Mouse (Mus musculus) layer of hippocampus, adult 2 months (tissue): ENCODE results near the gene Aifm1. TPM values are rescaled to one million over a fixed set of nuclear protein-coding genes. Genes with fewer than 3 reads are reported as not detected.

Experiments
- DNase-seq, 2 experiments: peaks; one replicate each; pipeline ENCODE4 v3.0.0; 2022; ENCODE audit warnings: low spot score in 2 of 2
- H3K27ac ChIP-seq: fragments of 200-600 bp; 2 replicates; pipeline ENCODE4 v1.8.1; 2022
- H3K4me3 ChIP-seq: fragments of 200-600 bp; 2 replicates; pipeline ENCODE4 v1.8.1; 2022; ENCODE audit warnings: mild to moderate bottlenecking
- CTCF ChIP-seq: fragments of 200-600 bp; conservative IDR thresholded peaks from 2 replicates; pipeline ENCODE4 v1.8.1; 2022; ENCODE audit warnings: antibody characterized with exemption, mild to moderate bottlenecking, moderate library complexity
- long read RNA-seq, 2 experiments: library from polyadenylated mRNA; stranded (forward); transcript quantifications; one replicate each; pipeline ENCODE4 v2.0.0; 2021; ENCODE audit warnings: borderline mapping rate in 2 of 2
- total RNA-seq, 2 experiments: library from RNA; stranded (reverse); gene quantifications; 2 replicates each; pipeline ENCODE4 v1.2.3; 2021

The Aifm1 gene
- 10 to 100 TPM; 27.8 to 29.0 TPM for total RNA-seq
- long read RNA-seq, experiment 1, transcript Aifm1-202 (16 exons, 2,221 nt) = major isoform, 12 of 30 reads
- long read RNA-seq, experiment 1, transcript Aifm1-201 (16 exons, 2,237 nt) = major isoform, 12 of 30 reads
- long read RNA-seq, experiment 1, partial matches to known transcripts = 3 of 30 reads
- long read RNA-seq, experiment 1, other reads (novel, unspliced or antisense) = 3 of 30 reads
- long read RNA-seq, experiment 2, transcript Aifm1-202 (16 exons, 2,221 nt) = major isoform, 16 of 32 reads
- long read RNA-seq, experiment 2, transcript Aifm1-201 (16 exons, 2,237 nt) = minor isoform, 10 of 32 reads
- long read RNA-seq, experiment 2, partial matches to known transcripts = 1 of 32 reads
- long read RNA-seq, experiment 2, other reads (novel, unspliced or antisense) = 5 of 32 reads

GRCm38 (mm10) chrX:48513166-48513807, at the start of gene Aifm1:
Gene Aifm1, minus strand, starts transcription at chrX:48513563.
- H3K27ac ChIP-seq = peak within 1 kb of the TSS; percentile 78

DNA sequence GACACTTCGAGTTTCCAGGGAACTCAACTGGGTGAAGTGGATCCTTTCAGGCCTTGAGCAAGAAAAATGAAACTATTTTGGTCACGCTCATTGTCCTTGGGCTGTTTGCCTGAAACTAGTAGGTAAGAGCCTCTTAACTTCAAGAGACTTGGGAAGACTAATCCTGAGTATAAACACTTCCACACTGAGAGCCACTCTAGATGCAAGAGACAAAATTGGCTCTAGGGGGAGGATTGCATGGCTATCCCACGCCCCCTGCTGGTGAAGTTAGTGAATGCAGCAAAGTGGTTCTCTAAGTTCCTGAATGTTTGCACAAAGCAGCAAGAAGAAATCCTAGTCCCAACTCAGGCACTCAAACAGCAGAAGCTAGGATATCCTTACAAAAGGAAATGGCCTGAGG, 18.8 kb upstream of the Aifm1 start:
- Histone ChIP-seq H3K4me3 (no peak overlapping the region), H3K27ac (no peak overlapping the region)
- DNase-seq = peak; percentile 56 to 79
- TF ChIP-seq CTCF = peak; percentile 90

More at GRCm38 (mm10) chrX:48513166-48513807, at the start of gene Aifm1:
- H3K4me3 ChIP-seq = peak within 1 kb of the TSS; percentile 69
- peak; percentile 83 to 93 for DNase-seq
- no peak for TF ChIP-seq CTCF

- H3K4me3 ChIP-seq = no peak overlapping the region
- no peak for TF ChIP-seq CTCF
- DNase-seq = no peak
- H3K27ac ChIP-seq = 0 out of 2 replicates have a peak overlapping the region, but pooled peaks have one; percentile 46
Measured at GRCm38 (mm10) chrX:48526435-48526834, 13.1 kb upstream of the Aifm1 start.

- Histone ChIP-seq H3K4me3 (no peak overlapping the region), H3K27ac (peak overlapping the region; percentile 46; the same call in 1 of the 2 replicates)
- TF ChIP-seq CTCF = no peak
- DNase-seq = no peak
Measured at GRCm38 (mm10) chrX:48525866-48526265, 12.5 kb upstream of the Aifm1 start.

DNA sequence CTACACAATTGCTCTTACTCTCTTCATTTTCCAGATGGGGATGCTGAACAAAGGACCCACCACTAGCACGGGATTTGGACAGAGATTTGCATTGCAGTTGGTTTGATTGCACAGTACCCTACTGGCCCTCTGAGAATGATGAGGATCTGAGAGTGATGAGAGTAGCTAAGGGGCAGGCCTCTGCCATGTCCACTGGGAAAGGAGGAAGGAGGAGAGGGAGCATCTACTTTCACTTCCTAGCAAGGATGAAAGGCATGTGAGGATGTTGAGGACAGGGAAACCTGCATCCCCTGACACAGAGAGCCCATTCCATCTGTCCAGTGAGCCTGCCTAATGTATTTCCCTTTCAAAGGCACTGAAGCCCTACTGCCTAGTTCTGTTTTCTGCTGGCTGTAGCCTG, 12.0 kb upstream of the Aifm1 start:
- no peak for DNase-seq
- Histone ChIP-seq H3K27ac (peak overlapping the region; percentile 55; the same call in 1 of the 2 replicates), H3K4me3 (no peak overlapping the region)
- TF ChIP-seq CTCF = no peak

DNA sequence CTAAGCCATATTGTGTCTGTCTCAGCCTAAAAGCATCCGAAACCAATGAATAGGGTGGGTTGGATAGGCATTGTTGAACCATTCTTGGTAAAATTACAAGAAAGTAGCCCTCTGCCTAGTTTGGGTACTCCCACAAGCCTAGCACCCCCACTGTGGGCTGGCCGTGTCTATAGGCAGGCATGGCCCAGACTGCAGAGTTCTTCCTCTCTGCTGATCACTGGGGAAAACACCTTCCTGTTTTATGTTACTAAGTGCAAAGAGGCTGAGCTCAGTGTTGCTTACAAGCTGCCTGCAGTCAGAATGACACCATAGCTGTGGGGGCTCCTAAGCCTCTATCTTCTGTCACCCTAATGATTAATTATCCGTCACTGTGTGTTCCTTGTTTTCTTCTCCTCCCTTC, 10.1 kb upstream of the Aifm1 start:
- TF ChIP-seq CTCF = no peak
- DNase-seq = no peak
- H3K27ac ChIP-seq = no peak overlapping the region
- H3K4me3 ChIP-seq = no peak overlapping the region

DNA sequence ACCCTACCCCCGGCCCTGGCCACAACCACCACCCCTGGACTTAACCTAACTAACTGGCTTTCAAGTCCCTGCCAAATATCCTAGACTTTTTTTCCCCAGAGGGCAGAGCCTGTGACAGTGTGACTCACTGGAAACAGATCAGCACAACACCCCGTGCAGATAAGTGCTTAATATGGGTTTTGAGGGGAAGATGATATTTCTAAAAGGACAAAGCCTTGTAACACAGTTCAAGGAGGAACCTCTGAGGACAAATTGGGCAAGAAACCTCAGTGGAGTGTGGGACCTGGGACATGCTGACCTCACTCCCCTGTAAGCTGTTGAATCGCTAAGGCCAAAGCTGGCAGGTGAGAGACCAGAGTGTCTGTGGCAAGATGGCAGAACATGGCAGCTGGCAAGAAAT, 8.3 kb upstream of the Aifm1 start:
- DNase-seq = no peak
- Histone ChIP-seq H3K27ac (no peak overlapping the region), H3K4me3 (no peak overlapping the region)
- TF ChIP-seq CTCF = no peak

DNA sequence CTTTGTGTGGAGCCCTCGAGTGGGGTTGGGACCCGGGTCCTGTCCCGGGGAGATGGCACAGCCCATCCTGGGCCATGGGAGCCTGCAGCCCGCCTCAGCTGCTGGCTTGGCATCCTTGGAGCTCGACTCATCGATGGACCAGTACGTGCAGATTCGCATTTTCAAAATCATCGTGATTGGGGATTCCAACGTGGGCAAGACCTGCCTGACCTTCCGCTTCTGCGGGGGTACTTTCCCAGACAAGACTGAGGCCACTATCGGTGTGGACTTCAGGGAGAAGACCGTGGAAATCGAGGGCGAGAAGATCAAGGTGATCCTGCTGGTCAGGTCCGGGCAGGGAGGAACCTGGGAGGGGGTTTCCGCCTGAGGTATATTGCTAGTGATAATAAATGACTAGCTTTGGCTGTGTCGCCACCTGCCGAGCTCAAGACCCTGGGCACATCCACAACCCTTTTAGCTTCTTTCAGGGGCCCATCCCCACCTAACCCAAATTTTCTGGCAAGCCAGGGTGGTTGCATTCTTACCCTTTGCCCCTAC, 6.3 kb upstream of the Aifm1 start:
- peak; percentile 26 for TF ChIP-seq CTCF
- DNase-seq = no peak
- peak overlapping the region; percentile 63 for H3K4me3 ChIP-seq
- H3K27ac ChIP-seq = peak overlapping the region; percentile 85

DNA sequence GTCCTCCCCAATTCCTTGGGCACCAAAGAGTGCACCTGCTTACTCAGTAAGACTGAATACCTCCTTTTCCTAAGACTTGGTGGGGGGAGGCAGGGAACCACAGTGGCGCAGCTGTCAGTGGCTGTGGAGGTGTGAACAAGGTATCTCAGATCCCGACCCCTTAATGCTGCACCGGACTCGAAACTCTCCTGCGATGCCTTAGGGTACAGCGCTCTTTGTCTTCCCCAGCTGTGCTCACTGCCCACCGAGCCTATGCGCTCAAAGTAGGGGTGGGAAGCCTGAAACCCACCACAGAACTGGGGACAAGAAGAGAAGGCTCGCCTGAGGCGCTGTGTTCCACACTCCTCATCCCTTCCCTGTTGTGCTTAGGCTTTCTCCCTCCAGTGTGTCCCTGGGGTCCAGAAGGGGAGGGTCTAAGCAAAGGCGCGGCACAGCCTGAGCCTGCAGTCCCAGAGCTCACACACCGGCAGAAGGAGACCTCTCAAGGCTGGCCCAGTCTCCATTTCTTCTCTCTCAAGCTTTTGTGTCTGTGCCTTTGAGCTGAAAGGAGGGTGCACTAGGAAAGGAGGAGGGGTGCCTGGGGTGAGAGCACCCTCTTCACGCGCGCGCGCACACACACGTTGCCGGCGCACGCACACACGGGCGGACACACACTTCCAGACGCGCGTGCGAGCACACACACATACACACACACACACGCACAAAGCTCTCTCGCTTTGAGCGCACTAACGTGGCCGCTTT, 5.6 kb upstream of the Aifm1 start, which contains the start of gene Rab33a:
Rab33a (plus strand) TSS at position 478 of the 741 bp plus-strand sequence.
- peak within 1 kb of the TSS; percentile 63 for H3K4me3 ChIP-seq
- H3K27ac ChIP-seq = peak within 1 kb of the TSS; percentile 85
- peak; percentile 38 to 56 for DNase-seq
- no peak for TF ChIP-seq CTCF

DNA sequence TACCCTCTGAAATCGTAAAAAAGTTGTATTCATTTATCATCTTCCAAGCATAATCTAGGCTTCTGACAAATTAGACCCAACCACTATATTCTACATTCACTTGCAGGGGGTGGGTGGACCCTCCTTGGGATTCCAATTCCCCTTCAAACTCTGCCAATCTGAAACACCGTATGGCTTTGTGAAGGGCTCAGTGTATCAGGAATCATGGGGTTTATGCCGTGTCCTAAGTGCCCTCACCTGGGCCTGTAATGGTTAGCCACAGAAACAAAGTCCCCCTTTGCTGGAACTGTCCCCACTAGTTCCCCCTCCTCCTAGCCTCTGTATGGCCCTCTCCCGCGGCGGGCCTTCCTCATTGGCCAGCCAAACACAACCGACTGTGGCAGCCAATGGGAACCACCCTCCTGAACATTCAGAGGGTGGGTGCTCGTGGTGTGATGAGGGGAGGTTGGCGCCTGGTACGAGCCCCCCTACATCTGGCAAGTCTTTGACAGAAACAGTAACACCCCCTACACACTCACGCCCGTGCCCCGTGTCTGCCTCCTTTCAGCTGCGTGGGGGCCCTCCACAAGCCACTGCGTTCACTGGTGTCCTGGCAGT, 4.9 kb upstream of the Aifm1 start:
- peak; percentile 27 for DNase-seq
- Histone ChIP-seq H3K27ac (peak overlapping the region; percentile 85), H3K4me3 (peak overlapping the region; percentile 63)
- TF ChIP-seq CTCF = no peak

DNA sequence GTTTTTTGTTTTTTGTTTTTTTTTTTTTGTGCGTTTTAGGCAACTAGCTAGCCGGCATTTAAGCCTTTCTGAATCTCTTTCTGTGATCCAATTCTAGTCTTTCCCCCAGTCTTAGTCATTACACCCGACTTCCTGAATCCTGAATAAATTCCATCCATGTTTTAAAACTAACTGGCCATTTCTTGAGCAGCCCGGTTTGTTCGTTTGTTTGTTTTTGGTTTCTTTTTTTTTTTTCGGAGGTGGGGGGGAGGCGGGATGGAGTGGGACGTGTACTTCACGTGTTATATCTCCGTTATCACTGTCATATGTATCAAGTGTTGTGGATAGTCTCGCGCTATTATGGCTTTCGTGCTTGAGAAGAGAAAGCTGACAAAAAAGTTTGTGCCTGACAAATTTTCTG, 461 bp upstream of the Aifm1 start:
- peak overlapping the region; percentile 69 for H3K4me3 ChIP-seq
- TF ChIP-seq CTCF = no peak
- H3K27ac ChIP-seq = peak overlapping the region; percentile 73
- DNase-seq = no peak

DNA sequence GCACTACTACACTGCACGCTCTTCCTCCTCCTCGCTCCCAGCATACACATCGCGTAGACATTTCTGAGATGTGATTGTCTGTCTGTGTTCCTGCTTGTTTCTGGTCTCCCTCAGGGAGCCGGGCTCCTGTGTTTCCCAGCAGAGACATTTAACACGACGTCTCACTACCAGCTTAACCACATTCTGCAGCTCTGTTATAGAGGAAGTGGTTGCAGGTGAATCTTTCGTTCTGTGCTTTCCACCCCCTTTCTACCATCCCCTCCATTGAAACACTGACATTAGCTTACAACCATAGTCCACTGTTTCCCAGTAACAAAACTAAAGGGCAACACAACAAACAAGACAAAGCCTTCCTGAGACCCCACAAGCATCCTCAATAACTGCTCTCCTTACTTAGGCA, 19.6 kb downstream of the Aifm1 start:
- no peak for TF ChIP-seq CTCF
- H3K27ac ChIP-seq = no peak overlapping the region
- H3K4me3 ChIP-seq = no peak overlapping the region
- no peak for DNase-seq
